Mouse (Mus musculus): Measurements from ENCODE around the gene Klc1.
A peak's percentile ranks its signal among the peaks of the same experiment; 100 is the strongest.

DNA sequence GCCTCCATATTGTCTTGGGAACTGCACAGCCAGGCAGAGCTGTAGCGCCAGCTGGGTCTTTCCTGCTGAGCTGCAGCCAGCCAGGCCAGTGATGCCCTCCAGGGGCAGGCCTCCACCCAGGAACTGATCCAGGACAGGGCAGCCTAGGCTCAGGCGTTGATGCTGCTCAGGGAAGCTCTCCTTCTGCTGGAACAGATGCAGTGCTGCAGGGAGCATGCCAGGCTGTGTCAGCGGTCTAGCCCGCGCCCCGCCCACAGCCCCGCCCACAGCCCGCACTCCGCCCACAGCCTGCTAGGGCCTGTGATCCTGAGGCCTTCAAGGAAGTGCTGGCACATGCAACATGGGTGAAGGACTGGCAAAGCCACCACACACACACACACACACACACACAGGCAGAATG lies 51.1 kb downstream of the Klc1 start:
- TF ChIP-seq POLR2A (IDR thresholded peaks at IDR 0.05; ENCODE audit: low read depth, low read length) (0 out of 2 replicates have a peak, but pooled peaks have one; percentile 33), CTCF (IDR thresholded peaks at IDR 0.05; ENCODE audit: borderline replicate concordance, insufficient read depth, low read length) (no peak; the same call in 1 of the 2 replicates)

Measured in embryonic fibroblast, embryonic 13.5 days (primary cell).